Comparison of ENCODE assay signal across 16 mouse cellular contexts in genomic region chr9:21764084-21764999, GRCm38 (mm10). TPM values are rescaled to one million over a fixed set of nuclear protein-coding genes. Genes with fewer than 3 reads are reported as not detected.
DNase-seq lines count a peak whose midpoint lies in the region; ATAC-seq and TF ChIP-seq lines count a peak whose summit lies in the region.
"Had no signal": no experiment of that assay in that cellular context is flagged by ENCODE, and none has a peak within 500 bp of the region (broad histone marks: within the 10 kb centered on the region; RNA-seq: fewer than 3 reads in every experiment).

No protein-coding gene starts in this region.

- no peaks in the 10 kb centered on the region for H3K27me3 ChIP-seq in heart, adult 2 months (ENCODE audit: control insufficient read depth, insufficient read depth, low read length)
- H3K27me3 ChIP-seq in liver, embryonic 14.5 days (ENCODE audit: control insufficient read depth, insufficient read depth, low read length), result no peaks in the 10 kb centered on the region
- no peaks in the 10 kb centered on the region for H3K27me3 ChIP-seq in liver, embryonic 11.5 days (replicated peaks; ENCODE audit: control insufficient read depth, insufficient read depth, low read length)
- no peaks in the 10 kb centered on the region for H3K27me3 ChIP-seq in liver, postnatal 0 days (ENCODE audit: insufficient read depth, low read length)
- H3K27me3 ChIP-seq in stomach, postnatal 0 days (ENCODE audit: control insufficient read depth, insufficient read depth, low read length), result no peaks in the 10 kb centered on the region
- H3K27me3 ChIP-seq: hindbrain, embryonic 15.5 days; limb, embryonic 13.5 days; neural tube, embryonic 15.5 days had no signal

- ATAC-seq in liver, embryonic 14.5 days (ENCODE audit: insufficient read depth), result no peak
- ATAC-seq in liver, embryonic 11.5 days (replicated peaks; ENCODE audit: low FRiP score), result no peak
- peak; percentile 18 for ATAC-seq in liver, postnatal 0 days
- no peak for ATAC-seq in stomach, postnatal 0 days (ENCODE audit: low FRiP score, low TSS enrichment)

- no peak for DNase-seq in heart, adult 2 months
- no peak for DNase-seq in heart, adult 18-20 months
- DNase-seq in liver, embryonic 14.5 days (ENCODE audit: low read depth in 3 of 3, low spot score in 3 of 3), result no peak
- DNase-seq in liver, embryonic 11.5 days (ENCODE audit: low spot score), result no peak
- peak; percentile 60 for DNase-seq in liver, postnatal 0 days
- no peak for DNase-seq in stomach, postnatal 0 days (ENCODE audit: low spot score)
- DNase-seq in gastrocnemius, postnatal 36 days, result no peak
- DNase-seq in urinary bladder, postnatal 4 days (ENCODE audit: low spot score in 2 of 2), result no peak
- DNase-seq: adrenal gland, postnatal 10 days; cerebellum, adult 2 months; kidney, adult 18-20 months; thymus, adult 2 months had no signal

- intact Hi-C loops in heart, adult 2 months (cut with DNase I), result no loop called here
- intact Hi-C loops in gastrocnemius, postnatal 36 days (cut with DNase I), result no loop called here

- H3K9ac ChIP-seq in heart, adult 2 months (ENCODE audit: low read depth, low read length), result no peak overlapping the region
- H3K9ac ChIP-seq in liver, embryonic 14.5 days (replicated peaks), result no peak overlapping the region
- no peak overlapping the region for H3K9ac ChIP-seq in liver, embryonic 11.5 days (ENCODE audit: low read depth, low read length)
- no peak overlapping the region for H3K9ac ChIP-seq in liver, postnatal 0 days (replicated peaks)
- H3K9ac ChIP-seq in stomach, postnatal 0 days (ENCODE audit: low read length), result no peak overlapping the region
- H3K9ac ChIP-seq: hindbrain, embryonic 15.5 days; limb, embryonic 13.5 days; neural tube, embryonic 15.5 days had no signal

- peak; percentile 23; the same call in 1 of the 2 replicates for TF ChIP-seq CTCF in heart, adult 2 months (IDR thresholded peaks at IDR 0.05)
- peak; percentile 34 for TF ChIP-seq CTCF in liver, embryonic 14.5 days (IDR thresholded peaks at IDR 0.05; ENCODE audit: low read depth)
- peak; percentile 27; the same call in 1 of the 2 replicates for TF ChIP-seq CTCF in liver, postnatal 0 days (IDR thresholded peaks at IDR 0.05; ENCODE audit: low read depth)
- peak; percentile 36; the same call in 1 of the 2 replicates for TF ChIP-seq CTCF in stomach, postnatal 0 days (IDR thresholded peaks at IDR 0.05; ENCODE audit: low read depth)

- H3K27ac ChIP-seq in heart, adult 2 months, result no peak overlapping the region
- no peak overlapping the region for H3K27ac ChIP-seq in liver, embryonic 14.5 days
- no peak overlapping the region for H3K27ac ChIP-seq in liver, embryonic 11.5 days (ENCODE audit: low read depth, low read length)
- peak overlapping the region; percentile 34; the same call in 1 of the 2 replicates for H3K27ac ChIP-seq in liver, postnatal 0 days (ENCODE audit: low read depth)
- H3K27ac ChIP-seq in stomach, postnatal 0 days (replicated peaks), result no peak overlapping the region
- H3K27ac ChIP-seq: hindbrain, embryonic 15.5 days; left cerebral cortex, adult 2 months; limb, embryonic 13.5 days; neural tube, embryonic 15.5 days had no signal

- peaks cover 19% of the 10 kb centered on the region for H3K4me1 ChIP-seq in heart, adult 2 months (ENCODE audit: control insufficient read depth, insufficient read depth, low read length)
- H3K4me1 ChIP-seq in liver, embryonic 14.5 days (replicated peaks; ENCODE audit: control insufficient read depth in 2 of 2, insufficient read depth in 2 of 2, low read length in 1 of 2), result peaks cover 10 to 14% of the 10 kb centered on the region in 2 experiments
- peaks cover 13% of the 10 kb centered on the region for H3K4me1 ChIP-seq in liver, embryonic 11.5 days (replicated peaks; ENCODE audit: control insufficient read depth, insufficient read depth, low read length)
- peaks cover 23% of the 10 kb centered on the region for H3K4me1 ChIP-seq in liver, postnatal 0 days (ENCODE audit: insufficient read depth)
- H3K4me1 ChIP-seq in stomach, postnatal 0 days (replicated peaks; ENCODE audit: control insufficient read depth, insufficient read depth), result no peaks in the 10 kb centered on the region

- H3K9me3 ChIP-seq in liver, embryonic 14.5 days (ENCODE audit: control insufficient read depth, low read length), result no peaks in the 10 kb centered on the region
- H3K9me3 ChIP-seq in liver, embryonic 11.5 days (ENCODE audit: control insufficient read depth, low read length), result no peaks in the 10 kb centered on the region
- H3K9me3 ChIP-seq in liver, postnatal 0 days (ENCODE audit: low read length), result no peaks in the 10 kb centered on the region
- H3K9me3 ChIP-seq in stomach, postnatal 0 days (ENCODE audit: control insufficient read depth, low read length), result no peaks in the 10 kb centered on the region
- H3K9me3 ChIP-seq: hindbrain, embryonic 15.5 days; limb, embryonic 13.5 days; neural tube, embryonic 15.5 days had no signal

- H3K4me2 ChIP-seq in liver, embryonic 14.5 days (ENCODE audit: low read depth), result no peak overlapping the region
- no peak overlapping the region for H3K4me2 ChIP-seq in liver, embryonic 11.5 days
- no peak overlapping the region for H3K4me2 ChIP-seq in liver, postnatal 0 days (ENCODE audit: low read depth, low read length)
- no peak overlapping the region for H3K4me2 ChIP-seq in stomach, postnatal 0 days (replicated peaks; ENCODE audit: low read depth)
- H3K4me2 ChIP-seq: hindbrain, embryonic 15.5 days; limb, embryonic 13.5 days; neural tube, embryonic 15.5 days had no signal

- 87% methylated on average over 6 of the region's 6 CpGs for WGBS in heart, adult 2 months
- 71% methylated on average over 6 of the region's 6 CpGs for WGBS in liver, embryonic 14.5 days (ENCODE audit: insufficient replicate concordance)
- 84% methylated on average over 6 of the region's 6 CpGs for WGBS in liver, embryonic 11.5 days
- WGBS in liver, postnatal 0 days (ENCODE audit: insufficient replicate concordance), result 62% methylated on average over 6 of the region's 6 CpGs
- 89% methylated on average over 6 of the region's 6 CpGs for whole genome bisulfite sequencing in stomach, postnatal 0 days

- TF ChIP-seq POLR2A in heart, adult 2 months (IDR thresholded peaks at IDR 0.05; ENCODE audit: insufficient read depth, low read depth, low read length), result no peak

- no peaks in the 10 kb centered on the region for H3K79me2 ChIP-seq in heart, adult 2 months (replicated peaks; ENCODE audit: control insufficient read depth, insufficient read depth, low read length)

- TF ChIP-seq EP300 in heart, adult 2 months (IDR thresholded peaks at IDR 0.05; ENCODE audit: insufficient read depth, low read depth, low read length), result no peak
- no peak for TF ChIP-seq EP300 in liver, embryonic 14.5 days (IDR thresholded peaks at IDR 0.05; ENCODE audit: low read depth)
- TF ChIP-seq EP300 in liver, postnatal 0 days (IDR thresholded peaks at IDR 0.05; ENCODE audit: low read depth), result 0 out of 2 replicates have a peak, but pooled peaks have one; percentile 28
- TF ChIP-seq EP300 in stomach, postnatal 0 days (optimal IDR thresholded peaks at IDR 0.05), result no peak

- no peak overlapping the region for H3K4me3 ChIP-seq in heart, adult 2 months
- no peak overlapping the region for H3K4me3 ChIP-seq in liver, embryonic 14.5 days (ENCODE audit: insufficient read depth in 1 of 2, low read depth in 2 of 2, low read length in 2 of 2)
- no peak overlapping the region for H3K4me3 ChIP-seq in liver, embryonic 11.5 days (ENCODE audit: low read depth, low read length)
- no peak overlapping the region for H3K4me3 ChIP-seq in liver, postnatal 0 days (ENCODE audit: low read depth, low read length)
- H3K4me3 ChIP-seq in stomach, postnatal 0 days (ENCODE audit: low read depth, low read length), result no peak overlapping the region
- H3K4me3 ChIP-seq: hindbrain, embryonic 15.5 days; left cerebral cortex, adult 2 months; limb, embryonic 13.5 days; neural tube, embryonic 15.5 days had no signal

- H3K36me3 ChIP-seq in heart, adult 2 months (ENCODE audit: control insufficient read depth, insufficient read depth, low read length), result peaks cover 18% of the 10 kb centered on the region
- H3K36me3 ChIP-seq in liver, embryonic 14.5 days (replicated peaks; ENCODE audit: control insufficient read depth, insufficient read depth, low read depth), result no peaks in the 10 kb centered on the region
- no peaks in the 10 kb centered on the region; the same call in 1 of the 2 replicates for H3K36me3 ChIP-seq in liver, embryonic 11.5 days (ENCODE audit: control insufficient read depth, insufficient read depth, low read length)
- H3K36me3 ChIP-seq in liver, postnatal 0 days (replicated peaks; ENCODE audit: insufficient read depth, low read length), result peaks cover 3% of the 10 kb centered on the region; the same call in 1 of the 2 replicates
- 0 out of 2 replicates have a peak, but pooled peaks cover 2% of the 10 kb centered on the region for H3K36me3 ChIP-seq in stomach, postnatal 0 days (ENCODE audit: control insufficient read depth, insufficient read depth, low read length)
- H3K36me3 ChIP-seq: hindbrain, embryonic 15.5 days; neural tube, embryonic 15.5 days had no signal

RNA-seq across cellular contexts. Expression of gene Spc24, which starts 4.2 kb away (rescaled TPM):
- total RNA-seq in heart, adult 2 months (2021), result 1 to 10 TPM; 5.1 to 6.8 TPM
- 6.0 and 6.2 TPM in 2 replicates for polyA plus RNA-seq in heart, adult 2 months (2012; rRNA removed)
- total RNA-seq in heart, adult 18-20 months (2021), result 1 to 10 TPM; 4.7 to 6.4 TPM
- 37.4 and 52.4 TPM in 2 replicates for polyA plus RNA-seq in liver, embryonic 14.5 days (2012; rRNA removed)
- 89.5 and 92.2 TPM in 2 replicates for polyA plus RNA-seq in liver, embryonic 14.5 days (2014; fragmentation: Nextera tagmentation; extraction: Ambion mirVana)
- 151 and 170 TPM in 2 replicates for polyA plus RNA-seq in liver, embryonic 11.5 days (2014; fragmentation: Nextera tagmentation; extraction: Ambion mirVana)
- polyA plus RNA-seq in liver, postnatal 0 days (2015; fragmentation: Nextera tagmentation; extraction: Ambion mirVana), result 38.4 and 41.4 TPM in 2 replicates
- 29.2 and 31.2 TPM in 2 replicates for polyA plus RNA-seq in stomach, postnatal 0 days (2015; fragmentation: Nextera tagmentation; extraction: Ambion mirVana)
- 1 to 10 TPM in 1 of 2 experiments, under 1 TPM in 1; 0.64 to 1.8 TPM for total RNA-seq in gastrocnemius, postnatal 36 days (2021)

RNA-seq across cellular contexts. Expression of gene Kank2, which starts 34.2 kb away (rescaled TPM):
- total RNA-seq in heart, adult 2 months (2021), result 10 to 100 TPM; 57.3 to 62.9 TPM
- polyA plus RNA-seq in heart, adult 2 months (2012; rRNA removed), result 45.3 and 52.7 TPM in 2 replicates
- total RNA-seq in heart, adult 18-20 months (2021), result 10 to 100 TPM; 58.1 to 60.8 TPM
- polyA plus RNA-seq in liver, embryonic 14.5 days (2012; rRNA removed), result 3.9 and 4.2 TPM in 2 replicates
- polyA plus RNA-seq in liver, embryonic 14.5 days (2014; fragmentation: Nextera tagmentation; extraction: Ambion mirVana), result 1.2 and 1.4 TPM in 2 replicates
- 4.7 and 6.7 TPM in 2 replicates for polyA plus RNA-seq in liver, embryonic 11.5 days (2014; fragmentation: Nextera tagmentation; extraction: Ambion mirVana)
- 2.8 and 3.7 TPM in 2 replicates for polyA plus RNA-seq in liver, postnatal 0 days (2015; fragmentation: Nextera tagmentation; extraction: Ambion mirVana)
- 7.3 and 7.5 TPM in 2 replicates for polyA plus RNA-seq in stomach, postnatal 0 days (2015; fragmentation: Nextera tagmentation; extraction: Ambion mirVana)
- 10 to 100 TPM; 12.7 to 13.3 TPM for total RNA-seq in gastrocnemius, postnatal 36 days (2021)

RNA-seq across cellular contexts. Expression of gene Ldlr, which starts 41.1 kb away (rescaled TPM):
- 1 to 10 TPM; 3.4 to 4.2 TPM for total RNA-seq in heart, adult 2 months (2021)
- 7.2 and 10.2 TPM in 2 replicates for polyA plus RNA-seq in heart, adult 2 months (2012; rRNA removed)
- total RNA-seq in heart, adult 18-20 months (2021), result 1 to 10 TPM; 1.9 to 2.4 TPM
- 12.6 and 12.7 TPM in 2 replicates for polyA plus RNA-seq in liver, embryonic 14.5 days (2012; rRNA removed)
- polyA plus RNA-seq in liver, embryonic 14.5 days (2014; fragmentation: Nextera tagmentation; extraction: Ambion mirVana), result 5.9 and 7.6 TPM in 2 replicates
- 18.8 and 23.9 TPM in 2 replicates for polyA plus RNA-seq in liver, embryonic 11.5 days (2014; fragmentation: Nextera tagmentation; extraction: Ambion mirVana)
- polyA plus RNA-seq in liver, postnatal 0 days (2015; fragmentation: Nextera tagmentation; extraction: Ambion mirVana), result 13.2 and 13.3 TPM in 2 replicates
- 28.9 and 30.4 TPM in 2 replicates for polyA plus RNA-seq in stomach, postnatal 0 days (2015; fragmentation: Nextera tagmentation; extraction: Ambion mirVana)
- total RNA-seq in gastrocnemius, postnatal 36 days (2021), result 1 to 10 TPM; 2.4 to 3.5 TPM
